Mouse (Mus musculus): Measurements from ENCODE around the gene Shc3.

Shc3 gene

GRCm38 (mm10) chr13:51417796-51418195, 151.4 kb downstream of the Shc3 start:
- DNase-seq (ENCODE audit: low read depth), result no peak

GRCm38 (mm10) chr13:51416727-51417126, 152.5 kb downstream of the Shc3 start:
- DNase-seq (ENCODE audit: low read depth), result no peak

- DNase-seq (ENCODE audit: low read depth), result no peak
These were observed 155.8 kb downstream of the Shc3 start for GRCm38 (mm10) chr13:51413461-51413860.

DNA sequence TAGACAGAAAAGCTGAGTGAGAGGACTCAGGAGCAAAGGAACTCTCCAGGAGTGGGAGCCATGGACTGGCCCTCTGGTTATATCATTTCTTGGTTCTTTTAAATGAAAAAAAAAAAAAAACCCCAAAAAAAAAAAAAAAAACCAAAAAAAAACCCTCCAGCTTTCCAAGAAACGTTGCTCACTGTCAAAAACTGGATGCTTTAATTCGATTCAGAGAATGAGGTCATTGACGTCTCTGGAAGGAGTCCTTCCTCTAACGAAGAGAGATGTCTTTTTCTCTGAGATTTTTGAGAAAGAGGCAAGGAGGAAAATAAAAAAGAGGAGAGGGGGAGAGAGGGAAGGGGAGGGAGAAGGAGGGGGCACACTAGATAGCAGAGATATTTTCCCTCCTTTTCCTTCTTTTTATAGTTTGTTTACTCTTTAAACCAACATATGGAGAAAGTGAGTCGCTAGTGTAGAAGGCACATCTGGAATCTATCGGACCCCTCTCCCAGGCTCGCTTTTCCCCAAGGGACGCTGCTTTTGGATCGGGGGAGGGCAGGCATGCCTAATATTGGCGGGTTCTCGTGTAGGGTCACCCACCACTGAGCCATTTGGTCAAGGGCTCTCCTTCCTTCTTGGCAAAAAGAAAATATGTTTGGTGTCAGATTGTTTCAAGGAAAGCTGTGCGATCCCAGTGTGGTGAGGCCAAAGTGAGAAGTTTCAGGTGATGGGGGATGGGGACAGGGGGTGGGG, 157.4 kb downstream of the Shc3 start:
- no peak for DNase-seq (ENCODE audit: low read depth)

DNA sequence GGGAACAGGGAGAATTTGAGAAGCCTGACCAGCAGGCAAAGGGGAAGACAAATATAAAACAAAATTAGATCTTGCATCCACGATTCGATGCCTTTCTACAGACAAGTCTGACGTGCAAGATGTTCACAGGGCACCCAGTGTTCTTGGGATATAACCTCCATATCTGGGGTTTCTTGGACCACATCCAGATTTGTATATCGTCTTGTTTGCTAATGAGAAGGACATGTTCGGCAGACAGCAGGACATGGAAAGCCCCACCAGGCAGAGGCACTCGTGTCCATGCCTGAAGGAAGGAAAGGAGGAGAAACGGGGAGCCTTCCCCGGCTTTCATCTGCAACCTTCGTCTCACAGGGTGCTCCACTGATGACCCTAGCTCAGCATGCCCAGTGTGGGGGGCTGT, 158.0 kb downstream of the Shc3 start:
- no peak for DNase-seq (ENCODE audit: low read depth)

DNA sequence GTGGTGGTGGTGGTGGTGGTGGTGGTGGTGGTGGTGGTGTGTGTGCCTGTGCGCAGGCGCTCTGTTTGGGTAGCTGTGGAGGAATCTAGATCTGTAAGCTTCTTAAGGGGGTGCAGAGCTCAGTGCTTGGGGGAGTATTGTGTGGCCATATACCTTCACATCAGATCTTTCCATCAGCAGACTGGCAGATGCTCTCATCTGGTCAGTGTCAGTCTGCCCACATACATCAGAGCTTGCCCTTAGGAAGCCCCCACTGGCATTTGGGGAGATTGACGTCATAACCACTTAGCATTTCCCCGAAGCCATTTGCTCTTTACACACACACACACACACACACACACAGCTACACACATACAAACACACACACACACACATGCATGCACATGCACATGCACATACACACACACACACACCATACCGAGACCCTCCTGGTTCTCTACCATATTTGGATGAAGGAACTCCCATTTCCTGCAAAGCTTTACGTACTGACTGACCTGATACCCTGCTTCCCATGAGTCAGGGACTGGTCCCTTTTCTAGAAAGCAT, 159.2 kb downstream of the Shc3 start:
- no peak for DNase-seq (ENCODE audit: low read depth)

DNA sequence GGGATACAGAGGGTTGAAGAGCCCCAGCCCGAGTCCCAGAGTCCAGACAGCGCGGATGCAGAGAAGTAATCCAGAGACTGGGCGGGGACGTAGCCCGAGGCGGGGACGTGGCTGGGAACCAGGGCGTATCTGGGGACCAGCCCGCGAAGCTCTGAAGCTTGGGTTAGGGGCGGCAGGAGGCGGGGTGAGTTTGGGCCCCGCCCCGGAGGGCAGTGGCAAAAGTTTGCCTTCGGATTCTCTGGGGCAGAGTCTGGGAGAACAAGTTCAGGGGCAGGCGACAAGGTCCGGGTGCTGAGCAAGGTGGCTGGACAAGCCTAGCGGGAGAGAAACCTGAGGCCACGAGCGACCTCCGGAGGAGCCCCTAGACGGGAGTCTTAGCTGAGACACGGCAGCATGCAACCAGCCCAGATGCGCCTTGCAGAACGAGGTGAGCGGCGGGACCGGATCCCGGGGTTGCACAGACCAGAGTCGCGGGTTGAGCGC, 160.7 kb downstream of the Shc3 start, which contains the start of gene S1pr3:
TSS of gene S1pr3 (plus strand) at position 121 of the 483 bp plus-strand sequence.
- no peak for DNase-seq (ENCODE audit: low read depth)

GRCm38 (mm10) chr13:51407541-51408217, 161.5 kb downstream of the Shc3 start:
- no peak for DNase-seq (ENCODE audit: low read depth)

GRCm38 (mm10) chr13:51405731-51406320, 163.4 kb downstream of the Shc3 start:
- no peak for DNase-seq (ENCODE audit: low read depth)

GRCm38 (mm10) chr13:51404566-51404965, 164.7 kb downstream of the Shc3 start:
- DNase-seq (ENCODE audit: low read depth), result no peak

DNA sequence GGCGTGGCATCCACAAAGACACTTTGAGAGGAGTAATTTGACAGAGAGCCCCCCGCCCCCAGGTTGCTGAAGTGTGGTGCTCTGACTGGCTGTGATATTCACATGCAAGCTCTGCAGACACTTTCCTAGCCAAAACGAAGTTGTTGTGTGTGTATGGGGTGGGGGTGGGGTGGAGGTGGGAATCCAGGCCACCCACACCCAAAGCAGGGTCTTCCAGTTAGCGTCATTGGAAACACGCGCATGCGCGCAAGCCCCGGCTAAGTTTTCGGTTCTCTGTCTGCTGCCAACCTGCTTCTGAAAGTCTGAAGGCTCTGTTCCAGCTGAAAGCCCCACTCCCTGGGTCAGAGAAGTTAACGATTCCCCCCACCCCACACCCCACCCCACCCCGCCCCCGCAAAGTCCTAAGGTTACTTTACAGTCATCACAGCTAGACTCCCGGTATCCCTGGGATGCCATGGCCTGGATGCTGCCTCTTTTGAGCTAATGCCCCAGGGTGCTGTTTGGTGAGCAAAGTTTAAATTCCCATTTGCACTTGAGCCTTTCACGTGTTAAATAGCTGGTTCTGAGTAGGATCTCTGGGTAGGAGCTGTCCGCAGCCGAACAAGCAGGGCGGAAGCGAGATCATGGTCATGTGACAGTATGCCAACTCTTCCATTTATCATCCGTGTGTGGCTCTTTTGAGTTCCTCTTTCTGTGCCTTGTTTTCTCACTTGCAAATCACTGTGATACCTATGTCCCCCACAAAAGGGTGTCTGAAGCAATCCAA, 168.3 kb downstream of the Shc3 start:
- no peak for DNase-seq (ENCODE audit: low read depth)

GRCm38 (mm10) chr13:51400186-51400719, 169.0 kb downstream of the Shc3 start:
- DNase-seq (ENCODE audit: low read depth), result no peak

DNA sequence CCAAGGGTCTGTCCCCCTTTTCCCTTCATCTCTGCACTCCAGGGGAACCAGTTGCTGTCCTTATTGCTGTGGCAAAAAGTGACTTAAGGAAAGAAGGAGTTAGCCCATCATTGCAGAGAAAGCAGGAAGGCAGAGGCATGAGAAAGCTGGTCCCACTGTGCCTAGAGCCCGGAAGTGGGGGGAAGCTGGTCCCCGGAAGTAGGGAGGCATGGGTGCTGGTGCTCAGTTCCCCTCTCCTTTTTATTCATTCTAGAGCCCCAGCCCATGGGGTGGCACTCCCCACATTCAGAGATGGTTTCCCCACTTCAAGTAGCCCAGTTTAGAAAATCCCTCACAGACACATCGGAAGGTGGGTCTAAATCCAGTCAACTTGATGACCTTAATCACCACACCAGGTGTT, 169.7 kb downstream of the Shc3 start:
- no peak for DNase-seq (ENCODE audit: low read depth)

DNA sequence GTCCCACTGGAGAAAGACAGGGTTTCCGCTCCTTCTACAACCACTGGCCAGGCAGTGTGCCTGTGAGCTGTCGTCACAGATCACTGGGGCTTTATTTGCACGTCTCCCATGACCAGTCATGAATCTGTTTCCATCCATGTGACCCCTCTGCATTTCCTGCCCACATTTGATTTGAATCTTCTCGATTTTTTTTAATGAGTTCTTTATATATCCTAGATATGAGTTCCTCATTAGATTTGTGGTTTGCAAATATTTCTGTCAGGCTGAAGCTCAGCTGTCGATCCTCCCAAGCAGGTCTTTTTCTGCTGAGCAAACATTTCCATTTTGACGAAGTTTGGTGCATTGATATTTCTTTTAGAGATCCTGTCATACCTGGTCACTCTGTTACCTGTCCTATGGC, 171.4 kb downstream of the Shc3 start:
- no peak for DNase-seq (ENCODE audit: low read depth)

DNA sequence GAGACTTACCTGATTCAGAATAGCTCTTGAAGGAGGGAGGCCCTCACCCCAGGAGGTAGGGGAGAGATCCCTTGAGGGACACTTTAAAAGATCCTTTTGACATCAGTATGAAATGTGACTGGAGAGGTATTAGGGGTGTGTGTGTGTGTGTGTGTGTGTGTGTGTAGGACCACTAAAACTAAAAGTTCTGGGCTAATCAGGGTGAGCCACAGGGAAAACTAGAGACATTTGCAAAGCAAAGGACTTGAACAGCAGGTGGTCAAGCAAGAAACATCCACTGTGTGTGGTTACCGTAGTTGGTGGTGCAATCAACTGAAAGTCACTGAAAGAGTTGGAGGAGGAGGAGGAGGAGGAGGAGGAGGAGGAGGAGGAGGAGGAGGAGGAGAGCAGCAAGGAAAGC, 177.0 kb downstream of the Shc3 start:
- DNase-seq (ENCODE audit: low read depth), result no peak

- no peak for DNase-seq (ENCODE audit: low read depth)
These were observed 177.8 kb downstream of the Shc3 start for GRCm38 (mm10) chr13:51391359-51391916.

DNA sequence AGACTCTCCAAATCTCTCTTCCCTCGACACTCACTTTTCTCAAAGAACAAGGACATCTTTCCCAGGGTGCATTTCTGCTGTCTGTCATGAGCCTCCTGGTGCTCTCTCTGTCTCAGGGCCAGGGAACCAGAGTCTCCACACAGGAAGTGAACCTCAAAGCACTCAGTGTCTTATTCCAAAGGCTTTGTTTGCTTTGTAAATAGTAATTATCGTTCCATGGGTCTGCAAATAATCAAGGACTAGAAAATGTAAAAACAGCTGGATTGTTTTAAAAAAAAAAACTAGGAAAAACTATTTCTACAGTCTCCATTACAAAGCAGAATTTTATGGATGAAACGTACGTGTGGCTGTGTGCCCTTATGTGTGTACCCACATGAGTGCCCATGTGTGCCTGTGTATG, 178.8 kb downstream of the Shc3 start:
- DNase-seq (ENCODE audit: low read depth), result no peak

DNA sequence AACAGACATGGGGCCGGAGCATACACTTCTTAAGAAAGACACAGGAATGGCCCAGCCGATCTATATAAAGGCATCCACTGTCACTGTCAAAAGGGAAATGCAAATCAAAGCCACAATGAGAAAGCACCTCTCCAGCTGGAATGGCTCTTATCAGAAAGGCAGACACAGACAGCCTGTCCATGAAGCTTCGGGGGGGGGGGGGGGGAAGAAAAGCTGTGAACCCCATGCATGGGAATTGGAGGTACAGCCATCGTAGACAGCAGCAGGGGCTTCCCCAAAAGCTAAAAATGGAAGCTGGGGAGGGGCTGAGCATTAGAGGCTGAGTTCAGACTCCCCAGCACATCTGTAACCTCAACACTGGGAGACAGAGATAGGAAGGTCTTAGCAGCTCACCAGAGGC, 181.3 kb downstream of the Shc3 start:
- no peak for DNase-seq (ENCODE audit: low read depth)

GRCm38 (mm10) chr13:51384899-51385298, 184.3 kb downstream of the Shc3 start:
- no peak for DNase-seq (ENCODE audit: low read depth)

GRCm38 (mm10) chr13:51381498-51381897, 187.7 kb downstream of the Shc3 start:
- no peak for DNase-seq (ENCODE audit: low read depth)

Measured in c-Kit-positive CD71-positive TER-119-negative erythroid progenitor cells, embryonic 14.5 days (primary cell).